Mouse (Mus musculus) heart, adult 2 months (tissue): ENCODE results near the gene Ccdc40. TPM values are rescaled to one million over a fixed set of nuclear protein-coding genes. Genes with fewer than 3 reads are reported as not detected.
"Not testable (repeated sequence)": the region's sequence is repeated elsewhere in the genome, so short reads cannot be mapped to it uniquely, and the experiment has no call there.

Experiments used
- DNase-seq, 2 experiments: peaks; one replicate each; pipeline ENCODE4 v3.0.0; 2021
- H3K27ac ChIP-seq: fragments of 200-600 bp; 2 replicates; pipeline ENCODE4 v1.8.1; 2022
- H3K27me3 ChIP-seq: fragments of 200-500 bp; 2 replicates; pipeline ENCODE4 v1.6.1; 2012; ENCODE audit warnings: mild to moderate bottlenecking, low read length, inconsistent platforms, mixed read lengths; ENCODE audit not compliant: control insufficient read depth, insufficient read depth
- H3K36me3 ChIP-seq: fragments of 200-500 bp; 2 replicates; pipeline ENCODE4 v1.6.1; 2012; ENCODE audit warnings: low read length, inconsistent platforms; ENCODE audit not compliant: control insufficient read depth, insufficient read depth
- H3K4me1 ChIP-seq: fragments of 200-500 bp; 2 replicates; pipeline ENCODE4 v1.6.1; 2011; ENCODE audit warnings: low read length; ENCODE audit not compliant: control insufficient read depth, insufficient read depth
- H3K4me3 ChIP-seq: fragments of 200-600 bp; 2 replicates; pipeline ENCODE4 v1.8.1; 2022
- H3K79me2 ChIP-seq: fragments of 200-500 bp; replicated peaks from 2 replicates; pipeline ENCODE4 v1.6.1; 2012; ENCODE audit warnings: mild to moderate bottlenecking, inconsistent platforms, low read length, moderate library complexity, mixed read lengths; ENCODE audit not compliant: control insufficient read depth, insufficient read depth
- H3K9ac ChIP-seq: fragments of 200-500 bp; 2 replicates; pipeline ENCODE4 v1.6.1; 2012; ENCODE audit warnings: low read depth, mild to moderate bottlenecking, control low read depth, inconsistent platforms, low read length, mixed read lengths
- CTCF ChIP-seq: fragments of 200-600 bp; IDR thresholded peaks from 2 replicates; pipeline ENCODE4 v1.8.1; 2022; ENCODE audit warnings: antibody characterized with exemption, mild to moderate bottlenecking, moderate library complexity
- EP300 ChIP-seq: fragments of 200-500 bp; IDR thresholded peaks from 2 replicates; pipeline ENCODE4 v1.6.1; 2011; ENCODE audit warnings: low read depth, low read length, control low read depth; ENCODE audit not compliant: insufficient read depth
- POLR2A ChIP-seq: fragments of 200-500 bp; IDR thresholded peaks from 2 replicates; pipeline ENCODE4 v1.6.1; 2011; ENCODE audit warnings: mild to moderate bottlenecking, low read depth, low read length, control low read depth; ENCODE audit not compliant: insufficient read depth
- WGBS: fragments of 180-500 bp; shearing (Covaris S2); methylation state at CpG from one replicate; pipeline ENCODE4 v1.1.7; 2018; 5-methylcytosine and 5-hydroxymethylcytosine counted together
- intact Hi-C: fragments of 180-260 bp; cut with DNase I; formaldehyde crosslinking; loops from one replicate; pipeline ENCODE4 v1.15.1; 2025
- polyA plus RNA-seq: library from polyadenylated mRNA; depleted of rRNA; stranded (reverse); fragments of >200 nt; gene quantifications from 2 replicates; pipeline ENCODE4 v1.2.3, GENCODE M21; 2012
- total RNA-seq, 2 experiments: library from RNA; stranded (reverse); gene quantifications; 2 replicates each; pipeline ENCODE4 v1.2.3; 2021

Ccdc40 gene
- total and polyA plus RNA-seq, 3 experiments = 0.21 to 0.59 TPM; not detected in 1

DNA sequence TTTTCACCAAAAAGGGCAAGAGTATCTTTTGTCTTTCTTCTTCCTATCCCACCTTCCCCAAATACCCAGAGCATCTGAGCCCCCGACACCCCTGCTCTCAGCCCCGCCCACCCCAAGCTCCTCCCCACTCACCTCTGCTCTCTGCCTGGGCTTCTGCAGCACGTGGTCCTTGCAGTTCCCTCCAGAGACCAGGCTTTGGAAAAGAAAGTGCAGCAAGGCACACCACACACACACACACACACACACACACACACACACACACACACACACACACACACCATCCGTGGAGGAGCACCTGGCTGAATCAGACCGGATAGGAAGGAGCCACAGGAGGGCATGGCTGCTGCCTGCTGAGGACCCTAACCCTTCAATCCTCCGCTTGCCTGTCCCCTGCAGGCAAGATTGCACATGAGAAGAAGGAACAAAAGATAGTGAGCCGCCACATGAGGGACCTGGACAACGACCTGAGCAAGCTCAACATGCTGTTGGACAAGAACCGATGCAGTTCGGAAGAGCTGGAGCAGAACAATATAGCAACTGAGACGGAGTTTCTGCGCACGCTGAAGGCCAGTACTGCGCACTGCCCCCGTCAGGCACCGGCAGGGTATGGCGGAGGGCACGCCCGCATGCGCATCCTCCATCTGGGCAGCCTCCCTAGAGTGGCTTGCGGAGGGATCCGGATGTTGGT lies 24.6 kb downstream of the Ccdc40 start:
- TF ChIP-seq CTCF (peak; percentile 73), EP300 (no peak)
- no peaks in the 10 kb centered on the region for H3K36me3 ChIP-seq
- DNase-seq = peak; percentile 28 to 43
- whole genome bisulfite sequencing = 7% methylated on average over 22 of the region's 22 CpGs
- intact Hi-C loops = no loop called here
- no peaks in the 10 kb centered on the region for H3K79me2 ChIP-seq
- no peak overlapping the region for H3K4me3 ChIP-seq
- H3K27ac ChIP-seq = no peak overlapping the region
- H3K9ac ChIP-seq = no peak overlapping the region
- H3K4me1 ChIP-seq = no peaks in the 10 kb centered on the region
- H3K27me3 ChIP-seq = no peaks in the 10 kb centered on the region

DNA sequence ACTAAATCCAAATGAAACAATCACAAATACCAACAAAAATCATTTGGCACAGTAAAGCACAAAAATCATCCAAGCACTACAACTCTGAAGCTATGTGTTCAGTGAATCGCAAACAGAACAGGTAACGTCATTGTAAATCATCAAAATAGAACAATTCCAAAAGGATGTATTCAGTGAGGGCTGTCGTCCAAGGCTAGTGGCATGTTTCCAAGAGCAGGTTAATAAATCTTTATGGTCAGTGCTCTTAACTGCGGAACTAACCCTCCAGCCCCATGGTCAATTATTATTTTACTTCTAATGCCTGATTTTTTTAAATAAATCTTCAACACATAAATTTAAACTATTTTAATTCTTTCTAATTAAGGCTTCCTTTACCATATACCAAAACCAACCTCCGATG lies 28.2 kb downstream of the Ccdc40 start:
- H3K9ac ChIP-seq, intact Hi-C loops: not testable (repeated sequence)

DNA sequence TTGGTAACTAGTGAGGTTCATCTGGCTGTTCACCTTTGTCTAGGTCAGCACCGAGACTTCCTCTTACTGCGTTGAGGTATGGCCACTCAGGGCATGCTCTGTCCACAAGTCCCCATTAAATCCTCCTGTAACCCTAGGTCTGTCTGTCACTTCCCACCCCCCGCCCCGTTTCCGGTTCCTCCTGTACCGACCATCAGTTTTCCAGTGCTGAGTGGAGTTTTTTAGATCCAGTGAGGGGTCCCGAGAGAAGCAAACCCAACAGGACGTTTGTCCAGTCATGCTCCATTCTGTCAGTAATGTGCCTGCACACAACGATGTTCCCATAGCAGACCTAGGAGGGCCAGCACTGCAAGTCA lies 29.8 kb downstream of the Ccdc40 start:
- no peaks in the 10 kb centered on the region; the same call in 1 of the 2 replicates for H3K4me1 ChIP-seq
- H3K27ac ChIP-seq = peak overlapping the region; percentile 84; the same call in 1 of the 2 replicates
- 48% methylated on average over 9 of the region's 9 CpGs for WGBS
- H3K36me3 ChIP-seq = no peaks in the 10 kb centered on the region
- H3K4me3 ChIP-seq = peak overlapping the region; percentile 41; the same call in 1 of the 2 replicates
- no peaks in the 10 kb centered on the region for H3K79me2 ChIP-seq
- no peak for DNase-seq
- intact Hi-C loops = no loop called here
- H3K27me3 ChIP-seq = no peaks in the 10 kb centered on the region
- H3K9ac ChIP-seq = no peak overlapping the region
- TF ChIP-seq CTCF = no peak
- no peak for TF ChIP-seq EP300
- no peak for TF ChIP-seq POLR2A

More for the DNA sequence above, 28.2 kb downstream of the Ccdc40 start:
- WGBS = 69% methylated on average over 5 of the region's 5 CpGs
- H3K27me3 ChIP-seq, DNase-seq, H3K27ac ChIP-seq, H3K4me1 ChIP-seq, H3K79me2 ChIP-seq, H3K36me3 ChIP-seq, H3K4me3 ChIP-seq: not testable (repeated sequence)

DNA sequence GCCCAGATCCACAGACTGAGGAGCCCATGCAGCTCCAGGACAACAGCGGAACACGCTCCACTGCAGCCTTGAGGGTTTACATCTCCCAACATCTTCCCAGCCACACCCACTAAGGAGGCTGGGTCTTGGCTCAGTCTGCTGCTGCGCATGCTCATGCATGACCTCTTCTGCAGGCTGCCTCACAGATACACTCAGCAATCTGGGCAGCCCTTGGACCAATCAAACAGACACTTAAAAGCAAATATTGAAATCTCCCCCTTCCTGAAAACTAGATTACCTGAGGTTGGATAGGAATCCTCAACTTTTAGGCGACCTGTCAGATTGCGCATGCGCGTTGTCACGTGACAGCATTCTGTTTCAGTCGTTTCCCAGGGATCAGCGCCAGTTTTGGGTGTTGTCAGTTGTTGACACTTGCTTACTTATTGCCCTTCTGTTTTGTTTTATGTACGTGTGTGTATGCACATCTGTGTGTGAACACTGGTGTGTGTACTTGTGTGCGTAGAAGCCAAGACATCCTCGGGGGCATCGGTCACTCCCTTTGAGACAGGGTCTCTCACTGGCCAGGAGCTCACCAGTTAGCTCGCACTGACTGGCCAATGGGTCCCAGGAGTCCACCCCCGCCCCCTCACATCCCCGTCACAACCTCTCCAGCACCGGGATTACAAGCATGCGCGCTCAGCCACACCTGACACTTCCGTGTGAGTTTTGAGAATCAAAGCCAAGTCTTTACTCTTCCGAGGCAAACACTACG lies 30.4 kb downstream of the Ccdc40 start:
- Histone ChIP-seq H3K27ac (peak overlapping the region; percentile 84), H3K27me3 (no peaks in the 10 kb centered on the region), H3K4me1 (no peaks in the 10 kb centered on the region; the same call in 1 of the 2 replicates), H3K9ac (peak overlapping the region; percentile 22), H3K79me2 (no peaks in the 10 kb centered on the region), H3K4me3 (peak overlapping the region; percentile 41), H3K36me3 (no peaks in the 10 kb centered on the region)
- WGBS = 60% methylated on average over 23 of the region's 23 CpGs
- DNase-seq = peak; percentile 73 to 80
- intact Hi-C loops = no loop called here
- TF ChIP-seq CTCF (no peak), POLR2A (peak; percentile 79), EP300 (0 out of 2 replicates have a peak, but pooled peaks have one; percentile 10)

DNA sequence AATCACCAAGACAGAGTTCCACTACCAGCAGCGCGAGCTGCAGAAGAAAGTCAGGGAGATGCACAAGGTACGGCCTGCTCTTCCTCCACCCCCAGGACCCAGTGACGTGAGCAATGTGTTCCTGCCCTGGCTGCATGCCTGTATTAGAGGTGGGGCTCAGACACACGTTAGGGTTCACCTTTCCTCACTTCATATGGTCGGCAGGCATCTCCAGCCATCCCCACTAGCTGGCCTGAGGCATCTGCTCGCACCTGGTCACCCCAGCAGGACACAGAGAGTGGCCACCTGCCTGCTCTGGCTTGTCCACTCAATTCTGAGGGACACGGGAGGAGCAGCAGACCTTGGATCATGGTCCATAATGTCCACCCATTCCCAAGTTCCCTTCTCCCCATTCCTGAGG lies 31.6 kb downstream of the Ccdc40 start:
- Histone ChIP-seq H3K4me1 (no peaks in the 10 kb centered on the region; the same call in 1 of the 2 replicates), H3K36me3 (no peaks in the 10 kb centered on the region), H3K4me3 (no peak overlapping the region), H3K27me3 (no peaks in the 10 kb centered on the region), H3K79me2 (no peaks in the 10 kb centered on the region), H3K9ac (no peak overlapping the region), H3K27ac (no peak overlapping the region)
- intact Hi-C loops = no loop called here
- WGBS = 82% methylated on average over 8 of the region's 8 CpGs
- DNase-seq = no peak
- TF ChIP-seq POLR2A (no peak), EP300 (no peak), CTCF (no peak)

DNA sequence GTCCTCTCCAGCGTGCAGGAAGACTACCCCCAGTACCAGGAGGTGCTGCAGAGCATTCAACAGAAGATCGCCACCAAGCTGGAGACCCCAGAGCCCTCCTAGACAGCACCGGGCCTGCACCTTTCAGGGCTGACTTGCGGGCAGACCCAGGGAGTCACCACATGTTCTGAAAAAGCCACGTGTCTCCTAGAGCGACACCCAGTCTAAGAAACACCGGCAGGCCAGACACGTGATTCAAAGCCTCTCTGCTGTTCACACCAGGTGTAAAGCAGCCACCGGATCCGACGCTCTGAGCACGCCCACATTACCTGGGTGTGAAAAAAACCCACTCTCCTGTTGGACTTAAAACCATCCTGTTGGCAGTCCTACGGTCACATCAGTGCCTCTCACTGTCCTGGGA lies 36.0 kb downstream of the Ccdc40 start:
- Histone ChIP-seq H3K27me3 (no peaks in the 10 kb centered on the region), H3K4me1 (peaks cover 2% of the 10 kb centered on the region; the same call in 1 of the 2 replicates), H3K27ac (no peak overlapping the region), H3K79me2 (no peaks in the 10 kb centered on the region), H3K9ac (no peak overlapping the region), H3K36me3 (no peaks in the 10 kb centered on the region), H3K4me3 (no peak overlapping the region)
- intact Hi-C loops = no loop called here
- DNase-seq = no peak
- TF ChIP-seq EP300 = no peak
- TF ChIP-seq CTCF = no peak
- no peak for TF ChIP-seq POLR2A
- 90% methylated on average over 13 of the region's 13 CpGs for WGBS
